Mouse (Mus musculus): ENCODE measurements at regions not wholly inside any gene's neighbourhood (a gene's known extent, or its start where the extent isn't known, plus 50 kb on each side); places are given as distances from the start of the nearest gene placed in this dataset.

- peak; percentile 77 for ATAC-seq (replicated peaks; ENCODE audit: poor library complexity, severe bottlenecking)
Observed at GRCm38 (mm10) chr16:95929700-95930435, 60.9 kb downstream of the Psmg1 start.

DNA sequence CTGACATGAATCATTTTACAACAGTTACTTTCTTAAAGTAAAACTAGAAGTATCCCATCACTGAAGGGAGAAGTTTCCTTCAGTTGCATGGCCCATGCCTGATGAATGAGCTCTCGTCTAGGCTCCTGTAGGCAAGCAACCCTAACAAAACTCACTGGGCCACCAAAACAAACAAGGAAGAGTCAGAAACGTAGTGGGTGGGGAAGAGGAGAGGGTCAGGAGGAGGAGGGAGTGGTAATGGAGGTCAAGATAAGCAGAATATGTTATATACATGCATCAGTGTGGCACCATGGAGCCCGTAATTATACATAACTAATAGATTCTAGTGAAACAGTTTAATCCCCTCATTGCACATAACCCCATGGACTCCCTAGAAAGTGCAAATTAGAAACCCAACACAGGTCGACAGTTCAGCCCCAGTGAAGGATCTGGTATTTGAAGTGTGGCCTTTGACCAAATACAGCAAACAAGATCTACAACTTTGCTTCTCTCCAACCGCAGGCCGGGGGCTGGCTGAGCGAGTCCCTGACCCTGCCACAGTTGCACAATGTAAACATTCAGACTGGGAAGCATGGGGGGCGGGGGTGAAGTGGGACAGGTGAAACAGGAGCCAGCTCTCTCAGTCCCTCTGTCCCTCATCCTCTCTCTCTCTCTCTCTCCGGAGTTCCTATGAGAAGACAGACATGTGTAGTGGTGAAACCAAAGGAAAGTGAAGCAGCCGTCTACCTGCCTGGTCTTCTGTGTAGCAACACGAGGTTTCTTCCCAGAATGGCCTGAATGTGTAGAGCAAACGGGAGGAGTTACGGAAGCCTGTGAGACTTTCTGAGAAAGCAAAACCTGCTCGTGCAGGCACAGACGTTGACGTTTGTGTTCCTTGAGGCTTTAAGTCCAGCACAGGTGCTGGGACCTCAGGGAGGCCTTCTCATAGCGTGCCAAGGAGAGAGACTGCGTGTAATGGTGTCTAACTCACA is 62.2 kb downstream of the Psmg1 start:
- no peak for ATAC-seq (replicated peaks; ENCODE audit: poor library complexity, severe bottlenecking)

DNA sequence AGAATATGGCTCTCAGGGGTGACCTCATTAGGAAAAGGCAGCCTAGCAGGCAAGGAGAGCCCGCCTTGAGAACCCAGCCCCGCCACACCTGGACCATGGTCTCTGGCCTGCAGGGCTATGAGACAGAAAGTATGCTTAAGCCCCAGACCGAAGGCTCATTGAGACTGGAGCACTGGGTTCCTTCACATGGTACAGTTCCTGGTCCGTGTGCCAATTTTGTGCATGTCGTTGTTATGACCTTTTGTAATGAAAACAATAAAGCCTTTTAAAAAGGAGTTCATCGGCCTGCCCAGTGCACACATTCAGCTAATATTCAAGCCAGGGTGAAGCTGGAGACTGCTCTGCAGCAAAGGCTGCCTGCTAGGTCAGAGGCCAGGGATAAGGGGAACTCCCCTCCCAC is 64.2 kb downstream of the Psmg1 start:
- no peak for ATAC-seq (replicated peaks; ENCODE audit: poor library complexity, severe bottlenecking)

GRCm38 (mm10) chr16:95924716-95925115 is 66.0 kb downstream of the Psmg1 start:
- no peak for ATAC-seq (replicated peaks; ENCODE audit: poor library complexity, severe bottlenecking)

- ATAC-seq (replicated peaks; ENCODE audit: poor library complexity, severe bottlenecking): no peak
Observed at GRCm38 (mm10) chr16:95923991-95924390, 66.8 kb downstream of the Psmg1 start.

DNA sequence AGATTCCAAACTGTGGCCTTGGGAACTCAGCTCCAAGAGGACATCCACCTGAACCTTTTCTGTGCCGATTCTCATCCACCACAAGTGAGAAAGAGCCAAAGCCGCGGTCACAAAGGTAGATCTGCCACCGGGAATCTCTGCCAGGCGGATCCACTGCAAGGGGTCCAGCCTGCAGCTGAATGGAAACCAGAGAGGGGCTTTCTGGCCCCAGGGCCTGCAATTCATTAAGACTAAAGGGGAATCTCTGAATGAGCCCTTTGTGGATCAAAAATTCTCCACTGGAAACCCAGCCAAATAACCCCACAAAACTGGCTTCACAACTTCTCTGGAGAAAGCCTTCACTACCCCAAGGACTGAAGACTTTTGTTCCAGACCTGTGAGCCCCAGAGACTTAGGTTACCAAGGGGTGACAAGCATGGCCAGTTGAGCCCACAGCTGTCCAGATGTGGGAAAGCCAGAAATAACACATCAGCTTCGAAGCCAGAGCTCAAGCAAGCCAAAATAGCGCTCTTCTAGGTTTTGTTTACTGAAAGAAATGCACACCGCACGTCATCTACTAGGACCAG is 68.3 kb downstream of the Psmg1 start:
- ATAC-seq (replicated peaks; ENCODE audit: poor library complexity, severe bottlenecking): no peak

DNA sequence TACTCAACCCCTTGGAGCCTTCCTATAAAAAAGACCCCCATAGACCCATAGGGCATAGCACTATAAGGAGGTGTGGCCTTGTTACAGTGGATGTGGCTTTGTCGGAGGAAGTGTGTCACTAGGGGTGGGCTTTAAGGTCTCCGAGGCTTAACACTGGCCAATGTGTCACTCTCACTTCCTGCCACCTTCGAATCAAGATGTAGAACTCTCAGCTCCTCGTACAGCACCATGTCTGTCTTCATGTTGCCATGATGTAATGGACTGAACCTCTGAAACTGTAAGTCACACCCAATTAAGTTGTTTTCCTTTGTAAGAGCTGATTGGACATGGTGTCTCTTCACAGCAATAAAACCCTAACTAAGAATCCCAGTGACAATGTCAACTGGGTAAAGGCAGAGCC is 69.6 kb downstream of the Psmg1 start:
- ATAC-seq (replicated peaks; ENCODE audit: poor library complexity, severe bottlenecking): peak; percentile 61

DNA sequence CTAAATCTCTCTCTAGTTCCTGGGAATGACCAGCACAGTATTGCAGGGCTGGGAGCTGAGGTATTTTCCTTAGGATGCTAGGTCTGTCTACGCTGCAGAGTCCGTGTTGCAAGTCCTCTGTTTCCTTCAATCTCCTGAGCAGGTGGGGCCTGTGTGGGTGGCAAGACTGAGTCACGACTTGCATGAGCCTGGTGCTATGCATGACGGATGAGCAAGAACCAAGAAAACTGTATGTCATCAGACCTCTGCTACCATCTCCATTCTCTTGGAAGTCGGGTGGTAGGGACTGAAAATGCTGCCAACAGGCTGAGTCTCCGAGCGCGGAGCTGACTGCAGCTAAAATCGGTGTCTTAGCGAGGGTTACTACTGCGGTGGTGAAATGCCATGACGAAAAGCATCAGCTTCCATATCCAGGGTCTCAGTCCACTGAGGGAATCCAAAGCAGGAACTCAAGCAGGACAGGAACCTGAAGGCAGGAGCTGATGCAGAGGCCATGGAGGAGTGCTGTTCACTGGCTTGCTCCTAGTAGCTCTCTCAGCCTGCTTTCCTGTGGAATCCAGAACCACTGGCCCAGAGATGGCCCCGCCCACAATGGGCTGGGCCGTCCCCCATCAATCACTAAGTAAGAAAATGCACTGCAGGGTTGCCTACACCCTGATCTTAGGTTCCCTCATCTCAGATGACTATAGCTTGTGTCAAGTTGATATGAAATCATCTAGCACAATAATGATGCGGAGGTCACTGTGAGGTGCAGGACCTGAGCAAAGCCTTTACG is 71.9 kb downstream of the Psmg1 start:
- ATAC-seq (replicated peaks; ENCODE audit: poor library complexity, severe bottlenecking): no peak

- no peak for ATAC-seq (replicated peaks; ENCODE audit: poor library complexity, severe bottlenecking)
Observed at GRCm38 (mm10) chr16:95917635-95918407, 72.9 kb downstream of the Psmg1 start.

DNA sequence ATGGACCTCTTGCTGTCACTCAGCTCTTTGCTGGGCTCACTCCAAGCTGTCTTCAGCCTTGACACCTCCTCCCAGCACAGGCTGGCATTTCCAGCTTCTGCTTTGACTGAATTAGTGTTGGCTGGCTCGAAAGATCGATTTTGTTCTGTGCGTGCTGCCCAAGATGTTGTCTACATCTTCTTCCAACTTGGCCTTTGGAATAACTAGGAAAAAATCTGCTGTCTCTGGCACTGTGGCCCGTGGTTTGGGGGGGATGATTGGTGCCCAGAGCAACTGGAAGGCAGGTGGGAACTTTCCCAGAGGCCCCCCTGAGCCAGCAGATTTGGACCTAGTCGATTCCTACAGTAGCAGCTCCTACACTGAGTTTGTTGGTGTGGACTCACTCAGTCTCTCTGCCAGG is 76.9 kb downstream of the Psmg1 start:
- no peak for ATAC-seq (replicated peaks; ENCODE audit: poor library complexity, severe bottlenecking)

GRCm38 (mm10) chr16:95904531-95905165 is 86.1 kb downstream of the Psmg1 start:
- no peak for ATAC-seq (replicated peaks; ENCODE audit: poor library complexity, severe bottlenecking)

- no peak for ATAC-seq (replicated peaks; ENCODE audit: poor library complexity, severe bottlenecking)
Observed at GRCm38 (mm10) chr16:95903383-95903913, 87.3 kb downstream of the Psmg1 start.

DNA sequence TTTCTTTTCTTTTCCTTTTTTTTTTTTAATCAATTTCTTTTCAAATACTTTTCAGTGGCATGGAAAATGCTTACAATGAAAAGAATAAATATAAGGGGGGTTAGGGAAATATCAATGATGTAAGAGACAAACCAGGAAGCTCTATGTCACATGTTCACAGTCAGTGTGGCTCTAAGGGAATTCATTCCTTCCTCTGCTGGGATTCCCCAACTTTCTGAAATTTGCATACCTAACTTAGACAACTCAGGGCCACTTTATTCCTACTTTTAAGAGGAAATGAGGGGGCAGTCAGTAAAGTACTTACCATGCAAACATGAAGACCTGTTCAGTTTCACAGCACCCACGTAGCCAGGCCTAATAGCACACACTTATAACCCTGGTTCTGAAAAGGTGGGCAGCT is 88.6 kb downstream of the Psmg1 start:
- no peak for ATAC-seq (replicated peaks; ENCODE audit: poor library complexity, severe bottlenecking)

DNA sequence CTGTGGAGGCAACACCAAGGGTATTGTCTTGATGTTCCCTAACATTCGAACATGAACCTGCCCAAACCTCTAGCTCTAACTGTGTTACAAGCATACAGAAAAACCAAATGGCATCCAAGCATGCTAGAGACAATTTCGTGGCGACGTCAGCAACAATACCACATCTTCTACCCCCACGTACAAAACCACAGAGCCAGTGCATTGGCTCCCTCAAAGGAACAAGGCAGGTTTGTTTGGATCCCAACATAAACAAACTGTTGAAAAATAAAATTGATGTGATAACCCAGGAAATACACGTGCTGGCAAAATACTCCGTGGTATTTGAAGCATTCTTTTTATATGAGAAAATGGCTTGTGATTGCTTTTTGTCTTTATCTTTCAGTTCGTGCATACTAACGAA is 89.4 kb downstream of the Psmg1 start:
- ATAC-seq (replicated peaks; ENCODE audit: poor library complexity, severe bottlenecking): no peak

DNA sequence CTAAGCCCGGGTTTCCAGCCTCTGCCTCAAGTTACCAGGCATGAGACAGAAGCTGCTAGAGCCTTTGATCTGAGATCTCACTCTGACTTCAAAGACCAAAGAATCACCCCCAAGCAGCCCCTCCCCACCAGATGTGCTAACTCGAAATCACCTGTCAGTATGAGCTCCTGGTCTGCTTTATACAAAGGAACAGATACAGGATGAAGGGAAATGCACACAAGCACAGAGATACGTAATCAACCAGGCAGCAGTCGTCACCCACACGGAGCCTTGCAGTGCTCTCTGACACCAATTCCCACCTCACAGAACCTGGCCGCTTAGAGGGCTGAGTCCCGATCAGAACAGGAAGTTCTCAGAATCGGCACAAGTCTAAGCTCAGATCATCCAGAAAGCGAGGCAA is 90.6 kb downstream of the Psmg1 start:
- no peak for ATAC-seq (replicated peaks; ENCODE audit: poor library complexity, severe bottlenecking)

- ATAC-seq (replicated peaks; ENCODE audit: poor library complexity, severe bottlenecking): no peak
Observed at GRCm38 (mm10) chr16:95899672-95900071, 91.1 kb downstream of the Psmg1 start.

GRCm38 (mm10) chr16:95897843-95898242 is 92.9 kb downstream of the Psmg1 start:
- ATAC-seq (replicated peaks; ENCODE audit: poor library complexity, severe bottlenecking): peak; percentile 76

GRCm38 (mm10) chr16:95896126-95896525 is 94.6 kb downstream of the Psmg1 start:
- ATAC-seq (replicated peaks; ENCODE audit: poor library complexity, severe bottlenecking): no peak

Data from granulocyte monocyte progenitor cell, adult 5-6 weeks (primary cell).